Mouse (Mus musculus) myocyte (in vitro differentiated cells): Measurements from ENCODE around the gene 4930507D05Rik. TPM values are rescaled to one million over a fixed set of nuclear protein-coding genes. Genes with fewer than 3 reads are reported as not detected.

Source experiments
- H3K27me3 ChIP-seq: one replicate; pipeline ENCODE4 v1.6.1; 2011; ENCODE audit not compliant: control insufficient read depth, insufficient read depth, insufficient read length
- H3K36me3 ChIP-seq: one replicate; pipeline ENCODE4 v1.6.1; 2011; ENCODE audit not compliant: control insufficient read depth, insufficient read depth
- H3K4me2 ChIP-seq: one replicate; pipeline ENCODE4 v1.6.1; 2011; ENCODE audit warnings: low read depth, control low read depth
- H3K4me3 ChIP-seq: one replicate; pipeline ENCODE4 v1.5.1; 2011; ENCODE audit warnings: mild to moderate bottlenecking, control low read depth, moderate library complexity
- H3K79me2 ChIP-seq: one replicate; pipeline ENCODE4 v1.6.1; 2011; ENCODE audit not compliant: control insufficient read depth, insufficient read depth
- H3ac ChIP-seq: one replicate; pipeline ENCODE4 v1.6.1; 2011; ENCODE audit not compliant: control insufficient read depth, insufficient read length
- CEBPB ChIP-seq: IDR thresholded peaks from 2 replicates; pipeline ENCODE4 v1.6.1; 2011; ENCODE audit warnings: mild to moderate bottlenecking, moderate library complexity; ENCODE audit not compliant: poor library complexity, insufficient read depth, severe bottlenecking
- MAX ChIP-seq: IDR thresholded peaks from one replicate; pipeline ENCODE4 v1.6.1; 2011; ENCODE audit warnings: low read depth, mild to moderate bottlenecking, control low read depth
- MYOD1 ChIP-seq, 3 experiments: IDR thresholded peaks; one replicate each; pipeline ENCODE4 v1.6.1; 2011; ENCODE audit warnings: control low read depth in 2 of 3, low read depth in 2 of 3, mild to moderate bottlenecking in 2 of 3, moderate library complexity in 1 of 3; ENCODE audit not compliant: insufficient read length in 2 of 3, control insufficient read depth in 1 of 3
- MYOG ChIP-seq, 3 experiments: IDR thresholded peaks; one replicate each; pipeline ENCODE4 v1.6.1; 2011; ENCODE audit warnings: control low read depth in 2 of 3, low read depth in 2 of 3, mild to moderate bottlenecking in 2 of 3; ENCODE audit not compliant: insufficient read length in 2 of 3, control insufficient read depth in 1 of 3, insufficient read depth in 1 of 3
- POLR2AphosphoS2 ChIP-seq: IDR thresholded peaks from one replicate; pipeline ENCODE4 v1.6.1; 2011; ENCODE audit warnings: low read depth, control low read depth; ENCODE audit not compliant: insufficient read length
- REST ChIP-seq: IDR thresholded peaks from one replicate; pipeline ENCODE4 v1.6.1; 2011; ENCODE audit warnings: mild to moderate bottlenecking, control low read depth, moderate library complexity; ENCODE audit not compliant: insufficient read depth, insufficient read length
- SRF ChIP-seq: IDR thresholded peaks from one replicate; pipeline ENCODE4 v1.6.1; 2011; ENCODE audit warnings: low read depth; ENCODE audit not compliant: control insufficient read depth, insufficient read length
- TCF12 ChIP-seq: IDR thresholded peaks from one replicate; pipeline ENCODE4 v1.6.1; 2011; ENCODE audit warnings: mild to moderate bottlenecking, control low read depth; ENCODE audit not compliant: poor library complexity, insufficient read depth, severe bottlenecking
- TCF3 ChIP-seq: IDR thresholded peaks from one replicate; pipeline ENCODE4 v1.6.1; 2011; ENCODE audit warnings: low read depth, control low read depth; ENCODE audit not compliant: insufficient read length
- USF1 ChIP-seq: IDR thresholded peaks from one replicate; pipeline ENCODE4 v1.6.1; 2011; ENCODE audit warnings: low read depth, mild to moderate bottlenecking, control low read depth, moderate library complexity
- polyA plus RNA-seq: library from polyadenylated mRNA; unstranded; fragments of >200 nt; fragmentation: generic; extraction: Trizol; gene quantifications from one replicate; pipeline ENCODE4 v1.2.1, GENCODE M21; 2012; ENCODE audit warnings: missing spikeins

The 4930507D05Rik gene
- polyA plus RNA-seq, 1 experiment: 0.20 TPM

DNA sequence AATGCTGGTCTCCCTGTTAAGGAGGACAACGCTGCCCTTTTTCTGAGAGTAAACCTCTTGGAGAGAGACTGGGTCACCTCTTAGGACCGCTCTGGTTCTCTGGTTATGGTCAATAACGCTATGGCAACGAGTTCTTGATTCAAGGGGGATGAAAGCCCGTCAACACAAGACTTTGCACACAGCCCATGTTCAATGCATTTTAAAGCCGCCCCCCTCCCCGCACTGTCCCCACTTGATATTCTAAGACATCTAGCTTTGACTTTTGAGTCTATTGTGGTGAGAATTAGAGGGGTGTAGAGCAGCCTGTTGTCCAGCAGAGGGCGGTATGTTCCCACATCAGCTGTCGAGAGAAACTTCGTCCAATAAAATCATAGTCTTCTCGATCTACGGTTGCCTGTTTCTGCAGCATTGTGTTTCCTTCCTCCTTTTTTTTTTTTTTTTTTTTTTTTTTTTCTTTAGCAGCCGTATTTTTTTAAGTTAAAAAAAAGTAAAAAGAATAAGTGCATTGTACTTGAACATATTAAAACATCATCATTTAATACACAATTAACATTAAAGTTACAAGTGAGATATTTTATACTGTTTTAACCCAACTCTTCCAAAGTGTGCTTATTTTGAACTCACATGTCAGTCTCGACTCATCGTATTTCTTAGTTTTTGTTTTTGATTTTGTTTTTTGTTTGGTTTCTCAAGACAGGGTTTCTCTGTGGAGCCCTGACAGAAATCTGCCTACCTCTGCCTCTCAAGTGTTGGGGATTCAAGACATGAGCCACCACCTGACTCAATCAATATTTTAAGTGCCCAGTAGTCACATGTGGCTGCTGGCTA is 51.0 kb downstream of the 4930507D05Rik start:
- H3K4me3 ChIP-seq: no peak overlapping the region
- H3K4me2 ChIP-seq: peak overlapping the region; percentile 61
- H3K27me3 ChIP-seq: no peaks in the 10 kb centered on the region
- no peaks in the 10 kb centered on the region for H3K79me2 ChIP-seq
- TF ChIP-seq TCF3 (no peak), POLR2AphosphoS2 (no peak), REST (no peak), CEBPB (no peak), TCF12 (no peak), USF1 (no peak), MAX (no peak), MYOG (IDR thresholded peaks at IDR 0.05; ENCODE audit: control insufficient read depth in 1 of 3, insufficient read depth in 1 of 3, insufficient read length in 2 of 3, low read depth in 2 of 3) (no peak), SRF (no peak), MYOD1 (IDR thresholded peaks at IDR 0.05; ENCODE audit: control insufficient read depth in 1 of 3, insufficient read length in 2 of 3, low read depth in 2 of 3) (no peak)
- H3ac ChIP-seq: no peak overlapping the region
- no peaks in the 10 kb centered on the region for H3K36me3 ChIP-seq

Other genes starting within 250 kb of the 4930507D05Rik start
- gene Tspan15, start 218.2 kb upstream of the 4930507D05Rik start, polyA plus RNA-seq: 18.7 TPM
- gene Tacr2, start 197.1 kb upstream of the 4930507D05Rik start, polyA plus RNA-seq: 0.05 TPM
- 103 TPM for gene Hk1, start 69.6 kb upstream of the 4930507D05Rik start, polyA plus RNA-seq
- 0.02 TPM for gene Hkdc1, start 27.0 kb upstream of the 4930507D05Rik start, polyA plus RNA-seq
- gene Supv3l1, start 249 bp downstream of the 4930507D05Rik start, polyA plus RNA-seq: 30.6 TPM
- 25.6 TPM for gene Vps26a, start 37.3 kb downstream of the 4930507D05Rik start, polyA plus RNA-seq
- 1.1 TPM for gene Srgn, start 78.0 kb downstream of the 4930507D05Rik start, polyA plus RNA-seq
- 31.2 TPM for gene Kif1bp, start 129.0 kb downstream of the 4930507D05Rik start, polyA plus RNA-seq
- gene Ddx21, start 152.8 kb downstream of the 4930507D05Rik start, polyA plus RNA-seq: 33.2 TPM
- 20.0 TPM for gene Ddx50, start 201.7 kb downstream of the 4930507D05Rik start, polyA plus RNA-seq